Mouse (Mus musculus) right cerebral cortex, postnatal 4 days (tissue): Measurements from ENCODE around the gene Rnf40.

Experiments used
- DNase-seq: peaks from one replicate; pipeline ENCODE4 v3.0.0-alpha.2; 2022

Gene Rnf40

DNA sequence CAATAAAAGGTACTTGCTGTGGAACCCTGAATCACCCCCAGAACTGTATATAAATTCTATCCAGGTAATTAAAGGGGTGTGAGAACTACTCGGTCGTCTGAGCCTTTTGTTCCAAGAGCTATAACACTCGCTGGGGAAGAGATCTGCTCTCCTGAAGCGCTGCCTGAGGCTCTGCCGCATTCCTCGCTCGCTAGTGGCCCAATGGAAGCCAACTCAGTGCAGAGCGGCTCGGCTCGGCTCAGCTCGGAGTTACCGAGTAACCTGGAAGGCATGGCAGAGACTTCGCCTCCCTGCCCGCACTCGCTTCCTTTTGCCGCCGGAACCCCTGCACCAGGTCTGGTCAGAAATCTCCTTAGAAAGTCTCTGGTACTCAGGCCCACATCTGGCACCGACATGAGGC lies 63.5 kb downstream of the Rnf40 start:
- no peak for DNase-seq

DNA sequence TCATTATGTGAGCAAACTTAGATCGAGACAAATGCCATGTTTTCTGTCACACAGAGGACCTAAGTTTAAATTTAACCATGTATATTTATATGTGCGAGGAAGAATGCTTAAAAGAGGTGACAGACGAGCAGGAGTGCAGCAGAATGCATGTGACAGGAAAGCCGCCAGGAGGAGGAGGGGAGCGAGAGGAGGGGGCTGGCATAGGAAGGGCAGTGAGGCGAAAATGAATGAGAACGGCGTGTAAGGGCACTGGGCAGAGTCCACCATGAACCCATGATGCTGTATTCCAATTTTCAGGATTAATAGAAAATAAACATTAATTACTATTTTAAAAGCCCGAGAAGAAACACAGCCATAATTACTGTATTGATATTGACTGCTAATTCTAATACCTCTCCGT lies 65.8 kb downstream of the Rnf40 start:
- DNase-seq, result no peak
